Mouse (Mus musculus): ENCODE measurements at regions not wholly inside any gene's neighbourhood (a gene's known extent, or its start where the extent isn't known, plus 50 kb on each side); places are given as distances from the start of the nearest gene placed in this dataset.

DNA sequence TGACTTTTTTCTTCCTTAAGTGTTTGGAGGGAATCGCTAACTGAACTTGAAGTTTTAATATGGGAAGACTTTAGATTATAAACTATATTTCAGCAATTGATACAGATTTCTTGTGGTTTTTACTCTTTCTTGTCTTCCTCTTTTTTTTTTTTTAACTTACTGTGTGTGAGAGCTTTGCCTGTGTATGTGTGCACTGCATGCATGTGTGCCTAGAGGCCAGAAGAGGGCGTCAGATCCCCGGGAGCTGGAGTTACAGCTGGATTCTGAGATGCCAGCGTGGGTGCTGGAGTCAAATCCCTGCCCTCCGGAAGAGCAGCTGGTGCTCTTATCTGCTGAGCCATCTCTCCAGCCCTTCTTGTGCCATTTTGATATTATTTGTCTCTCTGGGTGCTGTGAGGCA lies 129.6 kb downstream of the Trim33 start:
- DNase-seq (ENCODE audit: low read depth, low spot score) = no peak

DNA sequence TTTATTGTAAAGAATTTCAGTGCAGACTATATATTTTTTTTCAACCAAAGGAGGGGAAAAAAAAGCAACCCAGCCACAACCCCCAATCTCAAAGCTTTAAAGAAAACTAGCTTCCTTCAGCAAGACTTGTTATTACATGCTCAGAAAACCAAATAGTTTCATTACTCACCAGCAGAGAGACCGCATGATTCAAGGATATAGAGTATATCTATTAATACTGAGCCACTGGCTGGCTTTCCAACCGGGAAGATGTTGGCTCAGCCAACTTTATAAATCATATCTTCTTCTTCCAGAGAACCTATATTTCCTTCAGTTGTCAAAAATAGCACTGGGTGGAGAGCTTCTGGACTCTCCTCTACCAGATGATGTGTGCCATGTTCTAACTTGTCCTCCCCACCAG lies 133.2 kb downstream of the Trim33 start:
- DNase-seq (ENCODE audit: low read depth, low spot score) = no peak

DNA sequence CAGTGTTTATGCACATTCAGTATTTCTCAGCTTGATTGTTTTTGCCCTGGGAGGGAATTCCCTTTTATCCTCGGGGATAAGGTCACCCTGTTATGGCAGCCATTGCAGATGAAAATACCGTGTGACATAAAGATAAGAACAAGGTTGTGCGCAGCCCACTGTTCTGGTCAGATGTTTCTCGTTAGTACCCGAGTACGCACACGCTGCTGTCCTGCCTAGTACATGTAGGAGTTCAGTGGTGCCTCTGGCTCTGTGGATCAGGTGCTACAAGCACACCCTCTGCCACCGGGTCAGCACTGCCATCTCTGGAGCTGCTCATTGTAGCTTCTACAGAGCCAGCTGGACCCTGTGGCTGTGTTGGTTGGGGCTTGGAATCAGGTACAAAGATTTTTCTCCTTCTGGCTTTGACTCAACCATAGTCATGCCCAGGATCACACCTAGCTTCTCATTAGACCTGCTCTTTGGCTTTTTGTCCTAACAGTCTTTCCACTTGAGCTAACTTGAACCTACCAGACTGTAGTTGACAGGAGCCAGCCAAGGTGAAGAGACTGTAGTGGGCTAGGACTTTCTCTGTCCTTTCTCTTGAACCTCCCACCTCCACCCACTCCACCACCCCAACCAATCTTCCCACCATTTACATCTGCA lies 136.1 kb downstream of the Trim33 start:
- no peak for DNase-seq (ENCODE audit: low read depth, low spot score)

DNA sequence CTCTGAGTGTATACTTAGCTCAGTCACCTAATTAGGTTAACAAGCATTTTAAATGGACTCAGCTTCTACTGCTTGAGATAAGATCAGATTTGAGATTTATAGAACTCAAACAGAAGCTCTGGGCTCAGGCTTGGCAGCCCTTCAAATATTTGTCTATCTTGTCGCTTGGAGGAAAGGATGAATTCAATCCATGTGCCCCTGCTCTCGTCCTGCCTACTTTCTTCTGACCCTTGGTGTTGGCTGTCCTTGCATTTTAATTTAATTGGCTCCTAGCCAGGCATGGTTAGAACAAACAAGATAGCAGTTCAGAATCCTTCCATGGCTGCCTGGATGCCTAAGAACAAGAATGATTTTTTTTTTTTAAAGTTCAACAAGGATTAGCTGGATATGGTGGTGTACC lies 137.2 kb downstream of the Trim33 start:
- no peak for DNase-seq (ENCODE audit: low read depth, low spot score)

DNA sequence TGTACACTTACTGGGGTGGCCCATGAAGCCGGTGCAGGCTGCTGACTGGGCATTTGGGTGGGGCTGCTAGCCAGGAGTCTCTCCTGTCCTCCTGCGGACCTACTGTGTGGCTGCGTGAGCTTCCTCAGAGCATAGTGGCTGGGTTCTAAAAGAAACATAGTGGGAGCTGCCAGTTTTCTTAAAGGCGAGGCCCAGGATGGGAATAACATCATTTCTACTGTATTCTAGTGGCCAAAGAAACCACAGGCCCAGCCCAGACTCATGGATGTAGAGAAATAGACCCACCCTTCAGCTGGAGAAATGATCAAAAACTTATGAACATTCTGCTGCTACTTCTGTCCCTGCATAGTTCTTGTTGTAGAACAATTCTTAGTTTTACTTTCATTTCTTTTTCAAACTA lies 138.7 kb downstream of the Trim33 start:
- no peak for DNase-seq (ENCODE audit: low read depth, low spot score)

DNA sequence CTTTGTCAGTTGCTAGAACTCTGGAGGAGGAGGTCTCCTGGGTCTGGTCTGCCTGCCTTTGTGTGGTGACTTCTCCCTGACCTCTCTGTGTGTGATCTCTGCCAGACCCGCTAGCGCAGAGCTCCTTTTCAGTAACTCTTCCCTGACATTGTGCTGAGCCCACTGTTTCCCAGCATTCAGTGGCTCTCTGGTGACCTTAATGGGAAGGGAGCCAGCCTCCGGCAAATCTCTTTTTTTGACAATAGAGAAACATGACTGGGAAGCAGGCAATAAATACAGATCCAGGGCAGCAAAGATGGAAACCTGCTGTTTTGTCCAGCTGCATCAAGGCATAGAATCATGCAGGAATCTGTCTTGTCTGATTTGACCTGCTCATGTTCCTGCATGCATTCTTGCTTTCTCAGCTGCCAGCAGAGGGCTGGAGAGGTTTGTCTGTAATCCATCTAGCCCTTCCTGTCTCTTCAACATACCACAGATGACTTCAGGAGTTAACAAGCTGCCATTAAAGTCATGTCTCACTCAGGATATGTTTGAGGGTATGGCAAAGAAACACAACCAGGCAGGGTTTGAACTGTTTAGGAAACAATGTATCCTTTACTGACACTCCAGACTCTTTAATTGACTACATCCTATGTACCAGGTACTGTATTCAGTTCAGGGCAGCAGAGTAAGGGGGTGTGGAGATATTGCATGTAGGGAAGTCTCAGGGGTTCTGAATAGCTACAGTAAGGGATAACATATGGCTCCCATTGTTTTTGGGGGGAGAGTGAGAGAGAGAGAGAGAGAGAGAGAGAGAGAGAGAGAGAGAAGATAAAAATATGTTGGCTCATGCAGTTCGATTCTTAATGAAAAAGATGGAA lies 140.9 kb downstream of the Trim33 start:
- DNase-seq (ENCODE audit: low read depth, low spot score) = peak; percentile 53

DNA sequence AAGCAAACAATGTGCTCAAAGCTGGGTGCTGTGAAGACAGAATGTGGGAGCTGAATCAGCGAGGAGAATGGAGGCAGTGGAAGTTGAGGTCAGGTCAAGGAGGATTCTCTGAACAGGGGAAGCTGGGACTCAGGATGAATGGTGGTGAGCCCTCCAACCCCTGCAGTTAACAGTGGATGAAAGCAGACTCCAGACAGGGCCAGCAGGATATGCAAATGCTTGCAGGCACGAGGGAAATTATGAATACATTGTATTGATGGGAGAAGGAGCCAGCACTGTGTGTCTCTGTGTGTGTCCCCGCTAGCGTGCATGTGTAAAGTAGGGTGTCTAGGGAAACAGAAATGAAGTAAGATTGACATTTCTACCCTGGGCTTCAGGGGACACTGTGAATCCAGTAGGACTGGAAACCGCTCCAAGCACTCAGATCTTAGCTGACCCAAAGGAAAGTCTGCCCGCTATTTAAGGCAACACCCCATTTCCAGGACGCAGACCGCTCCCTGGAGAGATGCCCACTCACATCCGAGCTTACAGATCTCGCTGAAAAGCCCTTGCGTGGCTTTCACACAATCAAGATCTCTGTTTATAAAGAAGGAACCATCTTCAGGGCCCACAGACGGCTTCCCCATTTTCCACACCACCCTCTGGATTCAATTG lies 141.7 kb downstream of the Trim33 start:
- no peak for DNase-seq (ENCODE audit: low read depth, low spot score)

DNA sequence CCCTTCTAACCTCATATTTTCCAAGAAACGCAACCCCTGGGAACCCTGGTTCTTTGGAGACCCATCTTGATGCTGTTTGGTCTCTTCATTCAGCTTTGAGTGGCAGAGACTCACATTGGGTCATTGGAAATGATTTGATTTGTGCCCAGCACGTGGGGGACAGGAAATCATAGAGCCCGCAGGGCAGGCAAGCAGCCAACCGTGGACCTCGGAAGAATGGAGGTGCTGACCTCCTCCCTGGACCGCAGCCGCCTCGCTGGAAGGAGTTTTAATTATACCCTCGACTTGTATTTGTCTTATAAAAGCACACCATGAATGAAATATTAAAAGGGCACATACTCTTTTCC lies 142.2 kb downstream of the Trim33 start:
- no peak for DNase-seq (ENCODE audit: low read depth, low spot score)

DNA sequence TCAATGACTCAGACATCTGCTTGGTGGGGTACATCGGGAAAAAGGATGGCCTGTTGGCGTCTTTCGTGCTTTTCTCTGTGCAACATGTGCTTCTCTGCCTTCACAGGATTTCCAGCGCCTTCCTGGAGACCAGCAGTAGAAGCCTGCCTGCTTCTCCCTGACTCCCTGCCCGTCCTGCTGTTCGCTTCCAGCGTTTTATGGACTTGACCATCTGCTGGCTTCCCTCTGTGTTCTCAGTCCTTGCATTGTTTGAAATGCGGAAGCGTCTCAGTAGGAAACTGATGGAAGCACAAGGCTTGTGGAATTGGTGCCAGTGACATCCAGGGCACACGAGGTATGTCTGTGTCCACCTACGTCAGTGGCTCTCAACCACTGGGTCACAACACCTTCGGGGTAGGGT lies 143.7 kb downstream of the Trim33 start:
- no peak for DNase-seq (ENCODE audit: low read depth, low spot score)

DNA sequence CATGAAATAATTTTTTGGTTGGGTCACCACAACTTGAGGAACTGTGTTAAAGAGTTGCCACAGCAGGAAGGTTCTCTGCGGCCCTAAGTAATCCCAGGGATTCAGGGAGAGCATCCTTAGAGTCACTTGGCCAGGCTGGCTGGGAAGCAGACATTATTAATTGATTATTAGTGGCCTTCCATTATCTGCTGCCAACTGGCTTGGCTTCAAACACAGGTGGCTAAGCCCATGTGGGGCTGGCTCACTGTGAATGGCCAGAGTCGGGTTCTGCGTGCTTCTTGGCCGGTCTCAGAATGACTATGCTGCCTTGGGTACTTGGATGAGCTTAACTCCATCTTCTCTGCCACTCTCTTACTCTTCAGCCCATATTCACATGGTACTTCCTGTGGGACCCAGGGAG lies 144.2 kb downstream of the Trim33 start:
- no peak for DNase-seq (ENCODE audit: low read depth, low spot score)

DNA sequence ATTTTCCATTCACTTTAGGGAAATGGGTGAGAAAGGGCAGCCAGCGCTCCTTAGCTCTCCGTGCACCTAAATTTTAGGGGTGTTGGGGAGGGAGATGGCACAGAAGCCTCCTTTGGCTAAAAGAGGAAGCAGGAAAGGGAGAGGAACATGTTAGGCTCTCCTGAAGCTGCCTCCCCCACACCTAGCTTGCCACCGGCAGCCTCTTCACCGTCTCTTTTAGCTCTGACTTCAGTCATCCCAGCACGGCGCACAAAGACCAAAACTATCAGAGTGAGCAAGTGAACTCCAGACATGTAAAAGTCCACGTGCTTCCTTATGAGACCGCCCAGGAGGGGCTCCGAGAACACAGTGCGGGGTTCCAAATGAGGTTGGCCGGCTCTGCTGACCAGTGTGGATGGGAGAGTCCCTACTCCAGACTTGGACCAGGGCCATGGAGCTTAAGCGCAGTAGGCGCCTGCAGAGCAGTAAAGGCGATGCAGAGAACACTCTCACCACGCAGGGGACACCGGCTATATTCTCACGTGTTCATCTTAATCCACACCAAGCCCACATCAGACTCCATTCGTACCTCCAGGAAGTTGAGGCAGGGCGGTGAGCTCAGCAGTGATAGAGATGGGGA lies 146.8 kb downstream of the Trim33 start:
- no peak for DNase-seq (ENCODE audit: low read depth, low spot score)

DNA sequence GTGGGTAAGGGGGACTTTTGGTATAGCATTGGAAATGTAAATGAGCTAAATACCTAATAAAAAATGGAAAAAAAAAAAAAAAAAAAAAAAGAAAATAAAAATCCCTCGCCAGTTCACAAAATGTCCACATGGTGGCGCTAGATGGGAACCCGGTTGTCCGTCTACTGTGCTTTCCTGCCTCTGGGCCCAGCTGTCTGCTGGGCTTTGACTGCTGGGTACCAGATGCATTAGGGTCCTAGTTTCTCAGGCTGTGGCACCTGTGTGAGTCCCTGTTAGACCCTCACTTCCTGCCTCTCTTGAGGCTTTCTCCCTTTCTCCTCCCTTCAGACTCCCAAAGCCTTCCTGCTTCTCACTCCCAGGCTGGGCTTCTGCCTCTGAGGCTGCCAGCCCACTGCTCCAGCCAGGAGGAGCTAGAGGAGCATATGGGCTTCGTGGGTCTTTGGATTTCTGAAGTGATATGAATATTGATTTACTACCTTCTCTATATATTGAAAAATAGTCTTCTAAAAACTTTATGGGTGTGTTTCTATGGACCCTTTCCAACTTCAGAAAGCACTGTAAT lies 145.7 kb upstream of the Syt6 start:
- peak; percentile 46 for DNase-seq (ENCODE audit: low read depth, low spot score)

DNA sequence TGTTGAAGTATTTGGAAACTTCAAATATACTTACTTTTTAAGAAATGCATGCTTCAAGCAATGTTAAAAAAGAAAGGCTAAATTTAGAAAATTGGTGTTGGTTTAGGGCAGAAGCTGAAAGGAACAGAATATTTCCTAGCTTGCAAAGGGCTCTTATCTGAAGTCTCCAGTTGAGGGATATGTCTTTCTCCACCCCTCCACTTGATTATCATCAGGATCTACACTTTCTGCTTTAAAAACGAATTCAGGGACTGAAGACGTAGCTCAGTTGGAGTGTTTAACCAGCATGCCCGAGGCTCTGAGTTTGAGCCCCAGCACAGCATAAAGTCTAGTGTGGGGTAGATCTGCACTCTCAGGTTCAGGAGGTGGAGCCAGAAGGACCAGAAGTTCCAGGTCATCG lies 144.9 kb upstream of the Syt6 start:
- DNase-seq (ENCODE audit: low read depth, low spot score) = no peak

DNA sequence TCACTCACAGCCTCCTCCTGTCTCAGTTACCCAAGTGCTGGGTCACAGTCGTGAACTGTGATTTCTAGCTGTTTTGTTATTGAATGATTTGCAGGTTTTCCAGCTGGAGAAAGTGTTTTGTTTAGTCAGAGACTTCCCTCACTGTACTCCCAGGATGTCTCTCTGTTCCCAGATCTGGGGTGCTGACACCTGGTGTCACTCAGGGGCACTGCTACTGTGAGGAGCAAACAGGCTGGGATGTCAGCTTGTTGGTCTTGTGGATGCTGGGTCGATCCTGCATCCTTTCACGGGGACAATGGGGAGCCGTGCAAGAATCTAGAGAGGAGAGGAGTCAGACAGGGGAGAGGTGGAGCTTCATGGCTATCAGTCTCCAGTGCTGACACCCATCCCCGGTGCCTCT lies 142.8 kb upstream of the Syt6 start:
- no peak for DNase-seq (ENCODE audit: low read depth, low spot score)

DNA sequence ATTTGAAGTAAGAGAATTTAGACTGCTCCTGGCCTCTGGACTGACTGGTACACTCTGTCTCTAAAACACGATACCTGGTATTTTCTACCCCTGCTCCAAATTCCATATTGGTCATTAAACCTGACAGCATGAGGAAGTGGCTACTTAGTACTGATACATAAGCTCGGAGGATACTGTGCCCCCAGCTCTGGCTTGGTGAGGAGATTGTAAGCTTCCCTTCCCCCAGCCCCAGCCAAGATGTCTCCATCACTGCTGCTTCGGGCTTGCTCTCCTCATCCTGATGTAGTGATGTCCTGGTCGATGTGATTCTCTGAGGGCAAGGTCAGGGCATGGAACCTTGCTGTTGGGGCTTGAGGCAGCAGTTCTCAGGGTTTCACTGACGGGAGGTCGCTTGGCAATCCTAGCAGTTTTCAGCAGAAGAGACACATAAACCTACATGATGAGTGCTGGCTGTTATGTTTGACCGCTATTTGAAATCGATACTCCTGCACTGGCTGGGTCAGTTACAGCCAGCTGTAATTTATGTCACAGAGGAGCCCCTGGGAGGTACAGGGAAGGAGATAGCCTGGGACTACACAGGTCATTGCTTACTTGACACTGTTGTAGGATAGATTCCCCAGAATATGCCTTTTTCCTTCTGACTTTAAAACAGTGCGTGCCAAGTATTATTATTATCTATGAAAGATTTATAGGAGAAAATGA lies 138.0 kb upstream of the Syt6 start:
- no peak for DNase-seq (ENCODE audit: low read depth, low spot score)

DNA sequence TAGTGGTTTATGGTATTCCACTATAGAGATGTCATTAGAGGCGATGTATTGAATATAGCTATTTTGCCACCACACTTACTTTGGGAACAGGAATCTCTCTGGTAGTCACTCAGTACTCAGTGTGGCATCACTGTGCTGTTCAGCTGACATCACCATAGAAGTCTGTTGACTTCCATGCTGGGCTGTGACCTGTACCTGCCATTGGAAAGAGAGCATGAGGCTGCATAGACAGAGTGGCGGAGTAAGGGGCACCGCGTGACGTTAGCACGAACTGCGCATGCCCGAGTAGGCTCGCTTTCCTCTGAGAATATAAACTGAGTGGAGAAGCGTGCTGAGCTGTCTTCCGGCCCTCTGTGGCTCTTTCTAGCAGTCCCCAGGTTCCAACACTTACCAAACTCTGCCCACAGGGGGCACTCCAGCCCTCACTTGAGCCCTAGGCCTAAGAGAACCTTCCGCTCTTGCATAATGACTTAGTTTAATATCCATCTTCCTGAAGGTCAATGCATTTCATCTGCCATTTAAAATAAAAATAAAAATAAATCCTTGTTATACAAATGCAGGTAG lies 136.2 kb upstream of the Syt6 start:
- DNase-seq (ENCODE audit: low read depth, low spot score) = peak; percentile 48

DNA sequence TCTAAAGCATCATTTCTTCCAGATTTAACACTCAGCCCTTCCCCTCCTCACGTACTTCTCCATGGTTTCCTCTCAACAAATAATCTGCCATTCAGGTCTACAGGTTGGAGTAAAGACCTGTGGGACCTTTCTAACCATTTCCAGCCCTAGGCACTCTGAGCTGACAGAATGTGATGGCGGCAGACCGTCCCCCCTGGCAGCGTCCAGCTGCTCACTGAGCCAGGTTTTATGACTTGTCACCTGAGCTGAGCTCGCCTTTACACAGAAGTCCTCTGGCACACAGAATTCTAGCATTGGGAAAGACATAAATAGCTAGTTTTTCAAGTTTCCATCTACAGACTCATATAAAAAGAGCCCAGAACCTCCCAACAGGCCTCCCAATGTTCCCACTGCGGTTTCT lies 131.8 kb upstream of the Syt6 start:
- peak; percentile 61 for DNase-seq (ENCODE audit: low read depth, low spot score)

DNA sequence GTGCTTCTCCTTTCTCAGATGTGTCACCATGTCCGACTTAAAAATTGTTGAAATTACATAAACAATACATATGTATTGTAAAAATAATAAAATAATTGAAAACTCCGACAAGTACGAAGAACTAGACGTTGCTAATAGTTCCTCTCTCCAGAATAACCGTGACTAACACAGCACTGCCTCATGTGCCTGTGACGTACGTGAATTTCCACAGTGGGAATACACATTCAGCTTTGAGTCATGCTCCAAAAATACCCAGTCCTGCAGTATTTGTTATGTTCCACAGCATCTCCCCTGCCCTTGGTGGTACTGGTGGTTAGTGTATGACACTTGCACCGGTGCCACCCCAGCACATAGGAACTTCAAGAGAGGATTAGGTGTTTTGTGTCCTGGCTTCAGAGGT lies 129.2 kb upstream of the Syt6 start:
- no peak for DNase-seq (ENCODE audit: low read depth, low spot score)

DNA sequence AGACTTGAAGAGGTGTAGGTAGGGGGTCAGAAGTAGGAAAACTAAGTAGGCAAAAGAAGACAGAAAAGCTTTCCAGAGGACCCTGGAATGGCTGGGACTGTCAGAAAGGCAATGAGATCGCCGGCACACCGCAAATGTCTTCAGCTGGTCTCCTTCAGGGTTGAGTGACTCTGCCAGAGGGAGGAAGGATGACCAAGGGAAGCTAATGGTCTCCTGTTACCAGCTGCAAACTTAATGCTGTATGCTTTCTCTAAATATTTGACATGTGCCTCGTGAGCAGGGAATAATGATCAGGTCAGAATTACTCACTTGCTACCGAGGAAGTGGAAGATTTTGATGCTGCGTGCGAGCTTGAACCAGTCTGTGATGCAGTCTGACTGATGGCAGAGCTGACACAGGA lies 125.2 kb upstream of the Syt6 start:
- no peak for DNase-seq (ENCODE audit: low read depth, low spot score)

DNA sequence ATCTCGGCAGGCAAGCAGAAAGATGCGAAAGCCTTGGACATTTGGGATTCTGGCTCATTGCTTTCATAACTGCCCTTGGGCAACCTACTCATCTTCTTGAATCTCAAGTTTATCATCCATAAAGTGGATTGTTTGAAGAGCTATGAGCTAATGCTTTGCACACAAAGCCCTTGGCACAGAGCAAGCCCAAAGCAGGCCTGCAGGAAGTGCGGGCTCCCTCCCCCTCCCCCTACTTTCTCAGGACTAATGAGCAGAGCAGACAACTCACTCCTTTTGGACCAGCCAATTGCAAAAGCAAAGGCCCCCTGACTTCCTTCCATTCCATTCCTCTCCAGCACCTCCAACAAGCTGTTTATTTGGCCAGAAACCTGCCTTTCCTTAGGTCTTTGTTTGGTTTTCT lies 123.1 kb upstream of the Syt6 start:
- DNase-seq (ENCODE audit: low read depth, low spot score) = no peak

DNA sequence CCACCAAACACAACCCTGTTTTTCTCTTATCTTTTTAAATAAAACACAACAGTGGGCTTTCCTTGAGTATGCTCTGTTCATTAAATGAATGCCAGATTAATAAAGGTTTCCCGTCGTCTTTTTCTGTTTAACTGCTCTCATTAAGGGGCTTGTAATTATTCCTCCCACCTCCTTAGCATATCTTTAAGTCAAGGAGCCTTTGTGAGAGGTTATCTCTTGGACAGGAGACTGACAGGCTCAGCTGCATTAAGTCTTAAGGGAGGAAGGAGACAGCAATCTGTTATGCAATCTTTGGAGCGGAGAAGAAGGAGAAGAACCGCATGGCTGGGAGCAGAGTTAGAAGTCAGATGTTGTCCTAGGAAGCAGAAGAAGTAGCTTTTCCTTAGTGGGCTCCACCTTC lies 111.3 kb upstream of the Syt6 start:
- no peak for DNase-seq (ENCODE audit: low read depth, low spot score)

Data from forelimb bud, embryonic 11.5 days (tissue).